Mouse (Mus musculus) heart, postnatal 14 days (tissue): ENCODE results near the gene Lyzl4. TPM values are rescaled to one million over a fixed set of nuclear protein-coding genes. Genes with fewer than 3 reads are reported as not detected.

ENCODE experiments used
- DNase-seq, 2 experiments: peaks; one replicate each; pipeline ENCODE4 v3.0.0; 2021 to 2022
- intact Hi-C: fragments of 180-260 bp; cut with DNase I; formaldehyde crosslinking; loops from one replicate; pipeline ENCODE4 v1.15.1; 2025
- long read RNA-seq, 2 experiments: library from polyadenylated mRNA; stranded (forward); transcript quantifications; one replicate each; pipeline ENCODE4 v2.0.0; 2021
- total RNA-seq, 2 experiments: library from RNA; stranded (reverse); gene quantifications; 2 replicates each; pipeline ENCODE4 v1.2.3; 2021

Gene Lyzl4
- total RNA-seq = not detected
- long read RNA-seq, experiment 1 = 0 reads
- long read RNA-seq, experiment 2, partial matches to known transcripts = 0 of 1 reads
- long read RNA-seq, experiment 2, other reads (novel, unspliced or antisense) = 1 of 1 reads

- intact Hi-C loops = loop anchor here (1.0 kb wide), 1 partner anchor 37 kb away; no protein-coding TSS in a partner anchor
- DNase-seq = peak; percentile 86 to 87
Observed at GRCm38 (mm10) chr9:121642001-121642400, at the start of gene Lyzl4. TSS of gene Lyzl4 (minus strand) at chr9:121642096.

- DNase-seq = no peak
- intact Hi-C loops = no loop called here
Observed at GRCm38 (mm10) chr9:121690734-121691133, 48.8 kb upstream of the Lyzl4 start.

- DNase-seq = no peak
- intact Hi-C loops = no loop called here
Observed at GRCm38 (mm10) chr9:121690200-121690651, 48.3 kb upstream of the Lyzl4 start.

GRCm38 (mm10) chr9:121684702-121685101, 42.8 kb upstream of the Lyzl4 start:
- intact Hi-C loops = no loop called here
- DNase-seq = no peak

GRCm38 (mm10) chr9:121682037-121682680, 40.3 kb upstream of the Lyzl4 start:
- no peak for DNase-seq
- intact Hi-C loops = no loop called here

- DNase-seq = no peak
- intact Hi-C loops = no loop called here
Observed at GRCm38 (mm10) chr9:121681191-121681590, 39.3 kb upstream of the Lyzl4 start.

GRCm38 (mm10) chr9:121679549-121679948, 37.7 kb upstream of the Lyzl4 start:
- intact Hi-C loops = loop anchor here (1.0 to 5.0 kb wide), 2 partner anchors 37 to 432 kb away; partner anchors contain the start of genes Lyzl4 and Vipr1
- DNase-seq = peak; percentile 67 to 77

- no peak for DNase-seq
- intact Hi-C loops = loop anchor here (5.0 kb wide), 1 partner anchor 430 kb away; no protein-coding TSS in a partner anchor
Observed at GRCm38 (mm10) chr9:121677476-121677875, 35.6 kb upstream of the Lyzl4 start.

- intact Hi-C loops = loop anchor here (5.0 kb wide), 1 partner anchor 430 kb away; no protein-coding TSS in a partner anchor
- no peak for DNase-seq
Observed at GRCm38 (mm10) chr9:121677069-121677468, 35.2 kb upstream of the Lyzl4 start.

- no peak for DNase-seq
- intact Hi-C loops = loop anchor here (5.0 kb wide), 1 partner anchor 428 kb away; no protein-coding TSS in a partner anchor
Observed at GRCm38 (mm10) chr9:121675556-121675955, 33.7 kb upstream of the Lyzl4 start.

- no peak for DNase-seq
- intact Hi-C loops = loop anchor here (5.0 kb wide), 1 partner anchor 428 kb away; no protein-coding TSS in a partner anchor
Observed at GRCm38 (mm10) chr9:121675011-121675410, 33.1 kb upstream of the Lyzl4 start.

- intact Hi-C loops = loop anchor here (5.0 kb wide), 1 partner anchor 196 kb away; no protein-coding TSS in a partner anchor
- no peak for DNase-seq
Observed at GRCm38 (mm10) chr9:121673716-121674115, 31.8 kb upstream of the Lyzl4 start.

- DNase-seq = peak; percentile 54 to 60
- intact Hi-C loops = loop anchor here (5.0 kb wide), 1 partner anchor 195 kb away; no protein-coding TSS in a partner anchor
Observed at GRCm38 (mm10) chr9:121672311-121672710, 30.4 kb upstream of the Lyzl4 start.

GRCm38 (mm10) chr9:121671300-121671699, 29.4 kb upstream of the Lyzl4 start:
- peak; percentile 52 to 71 for DNase-seq
- intact Hi-C loops = loop anchor here (5.0 kb wide), 1 partner anchor 194 kb away; no protein-coding TSS in a partner anchor

- intact Hi-C loops = no loop called here
Observed at GRCm38 (mm10) chr9:121669348-121669791, 27.5 kb upstream of the Lyzl4 start.

GRCm38 (mm10) chr9:121667822-121668221, 25.9 kb upstream of the Lyzl4 start:
- intact Hi-C loops = no loop called here

More at GRCm38 (mm10) chr9:121669348-121669791, 27.5 kb upstream of the Lyzl4 start:
- peak; percentile 81 to 83 for DNase-seq

GRCm38 (mm10) chr9:121666957-121667630, 25.2 kb upstream of the Lyzl4 start:
- intact Hi-C loops = no loop called here
- DNase-seq = peak in 1 of 2 experiments; percentile 28

More at GRCm38 (mm10) chr9:121667822-121668221, 25.9 kb upstream of the Lyzl4 start:
- DNase-seq = peak in 1 of 2 experiments; percentile 17

- intact Hi-C loops = no loop called here
- no peak for DNase-seq
Observed at GRCm38 (mm10) chr9:121664104-121664503, 22.2 kb upstream of the Lyzl4 start.

- intact Hi-C loops = no loop called here
- DNase-seq = no peak
Observed at GRCm38 (mm10) chr9:121663467-121663866, 21.6 kb upstream of the Lyzl4 start.

GRCm38 (mm10) chr9:121659791-121660190, 17.9 kb upstream of the Lyzl4 start:
- intact Hi-C loops = no loop called here
- DNase-seq = no peak

- intact Hi-C loops = no loop called here
- DNase-seq = no peak
Observed at GRCm38 (mm10) chr9:121658248-121658647, 16.4 kb upstream of the Lyzl4 start.
